25 mouse cellular contexts compared by ENCODE assay signal in the genomic region with DNA sequence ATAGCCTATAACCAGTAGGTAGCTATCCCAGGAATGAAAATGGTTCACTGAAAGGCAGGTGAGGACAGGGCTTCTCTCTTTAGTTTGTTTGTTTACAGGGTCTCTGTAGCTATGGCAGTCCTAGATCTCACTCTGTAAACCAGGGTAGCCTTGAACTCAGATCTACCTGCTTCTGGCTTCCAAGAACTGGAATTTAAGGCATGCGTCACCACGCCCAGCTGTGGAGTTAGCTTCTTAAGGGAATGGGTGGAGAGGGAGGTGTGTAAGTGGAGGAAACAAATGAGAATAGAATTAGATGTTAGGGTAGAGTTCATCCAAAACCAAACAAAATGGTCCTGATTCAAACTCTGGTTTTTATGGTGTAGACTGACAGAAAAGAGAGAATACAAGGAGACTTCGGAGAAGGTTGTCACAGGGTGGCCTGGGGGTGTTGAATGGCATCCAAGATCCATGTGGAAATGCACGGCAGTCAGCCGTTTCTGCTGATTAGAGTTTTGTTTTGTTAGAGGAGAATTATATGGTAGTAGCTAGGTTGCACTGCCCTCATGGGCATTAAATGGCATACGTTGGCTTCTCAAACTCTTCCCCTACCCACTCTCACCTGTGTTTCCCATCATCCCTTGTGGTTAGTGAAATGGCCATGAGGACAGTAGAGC.
"Had no signal": no experiment of that assay in that cellular context is flagged by ENCODE, and none has a peak within 500 bp of the region (broad histone marks: within the 10 kb centered on the region; RNA-seq: fewer than 3 reads in every experiment).

No protein-coding gene starts in this region.

- DNase-seq: gastrocnemius, postnatal 14 days; gastrocnemius, postnatal 36 days; heart, adult 11 months; heart, adult 2 months; heart, postnatal 14 days; heart, postnatal 36 days; kidney, adult 11 months; kidney, adult 2 months; kidney, adult 9 months; kidney, postnatal 14 days; kidney, postnatal 36 days; left cerebral cortex, postnatal 4 days had no signal

- H3K36me3 ChIP-seq: heart, embryonic 13.5 days; heart, embryonic 15.5 days; hindbrain, embryonic 13.5 days; hindbrain, embryonic 15.5 days; kidney, embryonic 15.5 days; limb, embryonic 13.5 days; limb, embryonic 15.5 days; liver, embryonic 12.5 days had no signal

- H3K27ac ChIP-seq: heart, adult 2 months; heart, embryonic 13.5 days; heart, embryonic 15.5 days; hindbrain, embryonic 13.5 days; hindbrain, embryonic 15.5 days; hindbrain, postnatal 0 days; kidney, embryonic 15.5 days; kidney, postnatal 0 days; layer of hippocampus, adult 2 months; limb, embryonic 13.5 days; limb, embryonic 15.5 days; liver, embryonic 12.5 days; liver, embryonic 14.5 days had no signal

- H3K4me3 ChIP-seq: heart, adult 2 months; heart, embryonic 13.5 days; heart, embryonic 15.5 days; hindbrain, embryonic 13.5 days; hindbrain, embryonic 15.5 days; kidney, embryonic 15.5 days; layer of hippocampus, adult 2 months; limb, embryonic 13.5 days; limb, embryonic 15.5 days; liver, embryonic 12.5 days had no signal

- H3K4me1 ChIP-seq: heart, embryonic 15.5 days; hindbrain, embryonic 13.5 days; hindbrain, embryonic 15.5 days; kidney, embryonic 15.5 days; limb, embryonic 13.5 days; limb, embryonic 15.5 days; liver, embryonic 12.5 days had no signal

- H3K27me3 ChIP-seq: heart, embryonic 13.5 days; heart, embryonic 15.5 days; hindbrain, embryonic 13.5 days; hindbrain, embryonic 15.5 days; kidney, embryonic 15.5 days; limb, embryonic 13.5 days; limb, embryonic 15.5 days; liver, embryonic 12.5 days had no signal

- H3K9ac ChIP-seq: heart, embryonic 13.5 days; heart, embryonic 15.5 days; hindbrain, embryonic 13.5 days; hindbrain, embryonic 15.5 days; kidney, embryonic 15.5 days; limb, embryonic 13.5 days; limb, embryonic 15.5 days; liver, embryonic 12.5 days; liver, embryonic 14.5 days had no signal

- H3K9me3 ChIP-seq: heart, embryonic 13.5 days; heart, embryonic 15.5 days; hindbrain, embryonic 13.5 days; hindbrain, embryonic 15.5 days; kidney, embryonic 15.5 days; limb, embryonic 13.5 days; limb, embryonic 15.5 days; liver, embryonic 12.5 days had no signal

- ATAC-seq: hindbrain, postnatal 0 days; intestine, embryonic 16.5 days; liver, embryonic 12.5 days had no signal
